Mouse (Mus musculus) heart, embryonic 14.5 days (tissue): Measurements from ENCODE around the gene Gimap4. TPM values are rescaled to one million over a fixed set of nuclear protein-coding genes. Genes with fewer than 3 reads are reported as not detected.

Source experiments
- ATAC-seq: fragments of 200-750 bp; cut with Nextera tagmentation; 2 replicates; pipeline ENCODE4 v1.8.0; 2017; ENCODE audit warnings: low read depth, moderate TSS enrichment; ENCODE audit not compliant: insufficient number of reproducible peaks, insufficient read depth, low FRiP score
- H3K27ac ChIP-seq, 2 experiments: fragments of 200-500 bp in 1 of 2; fragments of 300-500 bp in 1 of 2; sonication (generic) in 1 of 2; replicated peaks in 1 of 2; 2 replicates each; pipeline ENCODE4 v1.5.1; 2012 to 2014; ENCODE audit warnings: low read depth in 2 of 2, low read length in 2 of 2, control low read depth in 1 of 2, mild to moderate bottlenecking in 1 of 2, mixed read lengths in 1 of 2; ENCODE audit not compliant: control insufficient read depth in 1 of 2, insufficient read depth in 1 of 2
- H3K27me3 ChIP-seq: fragments of 300-500 bp; sonication (generic); 2 replicates; pipeline ENCODE4 v1.6.1; 2014; ENCODE audit warnings: mild to moderate bottlenecking, low read length, control low read depth; ENCODE audit not compliant: control insufficient read depth, insufficient read depth
- H3K36me3 ChIP-seq: fragments of 300-500 bp; sonication (generic); 2 replicates; pipeline ENCODE4 v1.6.1; 2014; ENCODE audit warnings: mild to moderate bottlenecking, control low read depth, low read length, mixed read lengths; ENCODE audit not compliant: control insufficient read depth, insufficient read depth
- H3K4me1 ChIP-seq, 2 experiments: fragments of 200-500 bp in 1 of 2; fragments of 300-500 bp in 1 of 2; sonication (generic) in 1 of 2; 2 replicates each; pipeline ENCODE4 v1.6.1; 2012 to 2014; ENCODE audit warnings: low read length in 2 of 2, control low read depth in 1 of 2, mixed read lengths in 1 of 2; ENCODE audit not compliant: control insufficient read depth in 2 of 2, insufficient read depth in 2 of 2
- H3K4me2 ChIP-seq: fragments of 300-500 bp; sonication (generic); 2 replicates; pipeline ENCODE4 v1.6.1; 2014; ENCODE audit warnings: mild to moderate bottlenecking, low read length
- H3K4me3 ChIP-seq, 2 experiments: fragments of 200-500 bp in 1 of 2; fragments of 300-500 bp in 1 of 2; sonication (generic) in 1 of 2; 2 replicates each; pipeline ENCODE4 v1.5.1; 2012 to 2014; ENCODE audit warnings: low read length in 2 of 2, mild to moderate bottlenecking in 2 of 2, control low read depth in 1 of 2, low read depth in 1 of 2, moderate library complexity in 1 of 2; ENCODE audit not compliant: control insufficient read depth in 1 of 2, insufficient read depth in 1 of 2
- H3K9ac ChIP-seq: fragments of 300-500 bp; sonication (generic); 2 replicates; pipeline ENCODE4 v1.6.1; 2014; ENCODE audit warnings: mild to moderate bottlenecking, low read length
- H3K9me3 ChIP-seq: fragments of 300-500 bp; sonication (generic); 2 replicates; pipeline ENCODE4 v1.6.1; 2016; ENCODE audit warnings: low read length, control low read depth; ENCODE audit not compliant: control insufficient read depth
- WGBS: fragments of 180-500 bp; shearing (Covaris S2); extraction: QIAGEN DNeasy Blood & Tissue Kit; methylation state at CpG from one replicate; pipeline ENCODE4 v1.1.7; 2014; 5-methylcytosine and 5-hydroxymethylcytosine counted together
- polyA plus RNA-seq: library from polyadenylated mRNA; unstranded; fragments of >200 nt; fragmentation: Nextera tagmentation; extraction: Ambion mirVana; gene quantifications from 2 replicates; pipeline ENCODE4 v1.2.1, GENCODE M21; 2014

Gimap4 gene
- polyA plus RNA-seq, 1 experiment from 2014 or later: 20.7 TPM

DNA sequence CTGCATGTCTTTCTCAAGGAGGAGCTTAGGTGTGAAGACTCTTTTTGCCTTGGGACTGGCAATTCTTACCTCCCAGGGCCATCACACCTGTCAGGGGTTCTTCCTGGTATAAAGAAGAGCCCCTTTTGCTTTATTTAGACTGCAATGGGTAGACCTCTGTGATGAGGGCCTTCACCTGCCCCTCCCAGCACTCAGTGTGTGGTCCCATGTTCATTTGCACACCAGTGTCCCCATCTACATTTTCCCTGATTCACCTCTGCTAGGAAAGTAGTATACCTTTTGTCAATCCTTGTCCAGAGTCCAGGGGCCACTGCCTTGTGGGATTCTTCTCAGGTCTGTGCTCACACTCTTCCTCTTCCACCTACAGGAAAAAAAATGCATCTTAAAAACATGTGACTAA, 19.8 kb downstream of the Gimap4 start:
- no peak overlapping the region for H3K27ac ChIP-seq
- H3K9ac ChIP-seq: no peak overlapping the region
- no peak overlapping the region for H3K4me2 ChIP-seq
- ATAC-seq: no peak
- H3K9me3 ChIP-seq: no peaks in the 10 kb centered on the region
- no peak overlapping the region for H3K4me3 ChIP-seq
- H3K36me3 ChIP-seq: peaks cover 13% of the 10 kb centered on the region; the same call in 1 of the 2 replicates
- H3K27me3 ChIP-seq: no peaks in the 10 kb centered on the region
- no peaks in the 10 kb centered on the region for H3K4me1 ChIP-seq

DNA sequence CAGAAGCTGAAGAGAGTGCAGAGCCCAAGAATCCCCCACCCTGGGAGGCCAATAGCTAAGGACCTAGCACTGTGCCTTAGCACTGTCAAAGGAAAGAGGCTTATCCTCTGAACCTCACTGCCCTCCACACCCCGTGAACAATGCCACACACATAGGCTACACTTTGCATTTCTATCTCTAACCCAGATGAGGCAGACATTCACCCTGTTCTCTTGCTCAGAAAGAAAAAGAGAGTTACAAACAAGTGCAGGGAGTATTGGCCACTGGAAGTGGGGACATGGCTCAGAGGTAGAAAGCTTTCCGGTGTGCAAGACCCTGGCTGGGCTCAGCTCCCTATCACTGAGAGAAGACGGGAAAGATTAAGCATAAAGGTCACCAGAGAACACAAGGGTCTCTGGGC, 21.8 kb downstream of the Gimap4 start:
- WGBS: 33% methylated on average over 3 of the region's 3 CpGs
- no peak for ATAC-seq

GRCm38 (mm10) chr6:48718455-48718854, 34.1 kb downstream of the Gimap4 start, which contains the start of the genes Gm28053 and Gimap7:
Gene Gm28053 (plus strand): TSS chr6:48718607.
Gene Gimap7 (plus strand): TSS chr6:48718621.
- Histone ChIP-seq H3K27ac (no peak within 1 kb of the TSS), H3K4me2 (no peak within 1 kb of the TSS), H3K36me3 (no peaks in the 10 kb centered on the region), H3K4me1 (no peaks in the 10 kb centered on the region), H3K27me3 (no peaks in the 10 kb centered on the region), H3K9ac (no peak within 1 kb of the TSS), H3K4me3 (no peak within 1 kb of the TSS), H3K9me3 (no peaks in the 10 kb centered on the region)
- ATAC-seq: no peak
- 54% methylated on average over 2 of the region's 2 CpGs for WGBS

More for the DNA sequence above, 21.8 kb downstream of the Gimap4 start:
- Histone ChIP-seq H3K9ac (peak overlapping the region; percentile 55), H3K27me3 (no peaks in the 10 kb centered on the region), H3K27ac (peak overlapping the region; percentile 60 to 65; a peak in 3 of 4 replicates), H3K4me1 (no peaks in the 10 kb centered on the region), H3K36me3 (peaks cover 13% of the 10 kb centered on the region; the same call in 1 of the 2 replicates), H3K4me3 (peak overlapping the region; percentile 7 to 19), H3K4me2 (peak overlapping the region; percentile 34), H3K9me3 (0 out of 2 replicates have a peak, but pooled peaks cover 2% of the 10 kb centered on the region)

GRCm38 (mm10) chr6:48720326-48720725, 36.0 kb downstream of the Gimap4 start:
- 69% methylated on average over 4 of the region's 4 CpGs for WGBS
- Histone ChIP-seq H3K27ac (no peak overlapping the region), H3K4me1 (peaks cover 0 to 3% of the 10 kb centered on the region in 2 experiments; a peak in 1 of 4 replicates), H3K4me3 (no peak overlapping the region), H3K36me3 (no peaks in the 10 kb centered on the region), H3K4me2 (no peak overlapping the region), H3K27me3 (no peaks in the 10 kb centered on the region), H3K9ac (no peak overlapping the region), H3K9me3 (no peaks in the 10 kb centered on the region)
- no peak for ATAC-seq

GRCm38 (mm10) chr6:48723468-48723867, 39.1 kb downstream of the Gimap4 start:
- Histone ChIP-seq H3K4me2 (no peak overlapping the region), H3K27me3 (no peaks in the 10 kb centered on the region), H3K27ac (no peak overlapping the region), H3K4me3 (no peak overlapping the region), H3K36me3 (no peaks in the 10 kb centered on the region), H3K9me3 (no peaks in the 10 kb centered on the region), H3K4me1 (peaks cover 0 to 9% of the 10 kb centered on the region in 2 experiments; a peak in 2 of 4 replicates), H3K9ac (no peak overlapping the region)
- 67% methylated on average over 8 of the region's 8 CpGs for WGBS
- ATAC-seq: no peak

DNA sequence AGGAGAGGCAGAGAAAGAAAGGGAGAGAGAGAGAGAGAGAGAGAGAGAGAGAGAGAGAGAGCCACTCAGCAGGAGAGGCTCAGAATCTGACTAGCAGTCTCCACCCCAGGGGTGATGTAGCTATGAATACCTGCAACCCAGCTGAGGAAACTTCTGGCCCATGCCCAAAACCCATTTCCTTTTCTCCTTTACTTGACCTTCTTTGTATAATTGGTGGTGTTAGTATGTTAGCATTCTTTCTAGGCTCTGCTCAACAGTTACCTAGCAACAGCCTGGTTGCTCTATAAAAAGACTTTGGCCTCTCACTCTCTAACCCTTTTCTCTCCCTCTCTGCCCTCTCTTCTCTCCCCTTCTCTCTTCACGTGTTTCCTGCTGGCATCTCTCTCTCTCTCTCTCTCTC, 41.1 kb downstream of the Gimap4 start:
- Histone ChIP-seq H3K9me3 (no peaks in the 10 kb centered on the region), H3K27me3 (no peaks in the 10 kb centered on the region), H3K9ac (no peak overlapping the region), H3K4me3 (no peak overlapping the region), H3K27ac (peak overlapping the region; percentile 22 to 61; a peak in 2 of 4 replicates), H3K4me1 (peaks cover 0 to 9% of the 10 kb centered on the region in 2 experiments; a peak in 2 of 4 replicates), H3K4me2 (peak overlapping the region; percentile 12; the same call in 1 of the 2 replicates), H3K36me3 (no peaks in the 10 kb centered on the region)
- no peak for ATAC-seq
- WGBS: 0% methylated on average over 1 of the region's 1 CpGs

DNA sequence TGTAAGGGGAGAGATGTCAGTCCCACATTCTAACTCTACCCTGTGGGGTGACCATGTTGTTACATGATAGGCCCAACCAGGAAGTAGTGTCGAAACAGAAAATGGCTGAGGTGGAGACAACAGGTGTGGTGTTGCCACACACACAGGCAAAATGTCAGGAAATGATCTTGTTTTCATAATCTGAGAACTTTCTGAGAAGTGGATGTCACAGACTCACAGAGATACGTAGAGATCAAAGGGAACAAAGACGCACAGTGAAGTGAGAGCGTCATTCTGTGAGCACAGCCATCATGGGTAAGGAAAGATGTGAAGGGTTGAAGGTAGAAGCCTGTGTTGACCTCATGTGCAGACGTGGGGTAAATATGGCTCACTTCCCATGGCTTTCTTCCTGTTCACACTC, 43.4 kb downstream of the Gimap4 start:
- no peaks in the 10 kb centered on the region for H3K27me3 ChIP-seq
- no peak overlapping the region for H3K4me3 ChIP-seq
- no peak overlapping the region for H3K4me2 ChIP-seq
- H3K9me3 ChIP-seq: no peaks in the 10 kb centered on the region
- WGBS: 85% methylated on average over 5 of the region's 5 CpGs
- no peak overlapping the region for H3K9ac ChIP-seq
- H3K4me1 ChIP-seq: peaks cover 0 to 9% of the 10 kb centered on the region in 2 experiments; a peak in 2 of 4 replicates
- no peaks in the 10 kb centered on the region for H3K36me3 ChIP-seq
- no peak overlapping the region for H3K27ac ChIP-seq
- no peak for ATAC-seq

- no peak overlapping the region for H3K4me2 ChIP-seq
- H3K9ac ChIP-seq: no peak overlapping the region
- WGBS: 38% methylated on average over 8 of the region's 8 CpGs
- no peak overlapping the region for H3K4me3 ChIP-seq
- H3K9me3 ChIP-seq: no peaks in the 10 kb centered on the region
- H3K36me3 ChIP-seq: no peaks in the 10 kb centered on the region
- ATAC-seq: no peak
- H3K27me3 ChIP-seq: no peaks in the 10 kb centered on the region
- H3K4me1 ChIP-seq: no peaks in the 10 kb centered on the region
- H3K27ac ChIP-seq: no peak overlapping the region
Observed at GRCm38 (mm10) chr6:48732864-48733304, 48.5 kb downstream of the Gimap4 start.
